Mouse (Mus musculus): ENCODE measurements at regions not wholly inside any gene's neighbourhood (a gene's known extent, or its start where the extent isn't known, plus 50 kb on each side); places are given as distances from the start of the nearest gene placed in this dataset. TPM values are rescaled to one million over a fixed set of nuclear protein-coding genes. Genes with fewer than 3 reads are reported as not detected.

MicroRNA genes in the stretch of these regions (microRNA counts, 519-probe panel; counts per million panel counts)
- 460 counts per million, percentile 65 among the panel's probes with 10 or more counts for microRNA mmu-miR-2136

Small RNAs in the stretch of these regions (microRNA-seq; reads per million reads assigned to microRNA genes)
- gene Mir2136: not detected

All from embryonic facial prominence, embryonic 12.5 days (tissue).